Mouse (Mus musculus) CH12.LX (cell line): ENCODE data around the gene Dab1.

Source experiments
- CTCF ChIP-seq, 2 experiments: IDR thresholded peaks in 1 of 2; conservative IDR thresholded peaks in 1 of 2; 2 replicates each; pipeline ENCODE4 v1.5.1; 2011 to 2012; ENCODE audit warnings: low read depth in 2 of 2, low read length in 2 of 2, improper control_type of control experiment in 1 of 2, inconsistent platforms in 1 of 2, mild to moderate bottlenecking in 1 of 2, moderate library complexity in 1 of 2
- IRF4 ChIP-seq: IDR thresholded peaks from 2 replicates; pipeline ENCODE4 v1.6.1; 2014; ENCODE audit warnings: low read depth, mild to moderate bottlenecking, inconsistent platforms, low read length, improper control_type of control experiment
- JUND ChIP-seq: conservative IDR thresholded peaks from 2 replicates; pipeline ENCODE4 v1.6.1; 2011; ENCODE audit warnings: low read depth, low read length, improper control_type of control experiment
- POLR2A ChIP-seq: IDR thresholded peaks from 2 replicates; pipeline ENCODE4 v1.6.1; 2011; ENCODE audit warnings: low read depth, mild to moderate bottlenecking, improper control_type of control experiment, low read length
- POLR2AphosphoS2 ChIP-seq: IDR thresholded peaks from 2 replicates; pipeline ENCODE4 v1.6.1; 2011; ENCODE audit warnings: low read depth, low read length, improper control_type of control experiment
- SMC3 ChIP-seq: IDR thresholded peaks from 2 replicates; pipeline ENCODE4 v1.6.1; 2011; ENCODE audit warnings: low read depth, low read length, improper control_type of control experiment
- ZNF384 ChIP-seq: IDR thresholded peaks from 2 replicates; pipeline ENCODE4 v1.6.1; 2012; ENCODE audit warnings: low read depth, low read length, improper control_type of control experiment, inconsistent platforms

DNA sequence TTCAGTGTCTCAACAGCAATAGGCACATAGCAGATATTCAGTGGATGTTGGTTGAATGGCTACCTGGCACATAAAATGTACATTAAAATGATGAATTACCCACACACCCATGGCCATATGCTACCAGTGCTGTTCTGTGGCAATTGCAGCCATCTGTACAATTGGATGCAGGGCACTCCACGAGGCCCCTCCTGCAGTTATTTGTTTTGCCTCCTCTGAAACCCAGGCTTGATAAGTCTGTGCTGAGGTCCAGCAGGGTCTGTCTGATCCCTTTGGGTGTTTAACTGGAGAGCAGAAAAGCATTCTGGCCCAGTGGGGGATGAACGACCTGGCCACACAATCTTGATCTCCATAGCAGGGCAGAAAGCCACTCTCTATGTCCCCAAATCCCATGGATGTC, 796.3 kb downstream of the Dab1 start:
- TF ChIP-seq ZNF384 (no peak), JUND (no peak), CTCF (conservative IDR thresholded peaks at IDR 0.05 in 1 of 2, IDR thresholded peaks at IDR 0.05 in 1 of 2; ENCODE audit: low read depth in 2 of 2, low read length in 2 of 2) (no peak), POLR2A (no peak), IRF4 (no peak), SMC3 (no peak), POLR2AphosphoS2 (no peak)
